Mouse (Mus musculus) cerebellum, postnatal 4 days (tissue): Measurements from ENCODE around the gene Ube3a.
A peak's percentile ranks its signal among the peaks of the same experiment; 100 is the strongest.

Experiments used
- DNase-seq, 2 experiments: peaks; one replicate each; pipeline ENCODE4 v3.0.0; 2022; ENCODE audit warnings: low spot score in 2 of 2, mixed read lengths in 1 of 2

Ube3a gene

DNA sequence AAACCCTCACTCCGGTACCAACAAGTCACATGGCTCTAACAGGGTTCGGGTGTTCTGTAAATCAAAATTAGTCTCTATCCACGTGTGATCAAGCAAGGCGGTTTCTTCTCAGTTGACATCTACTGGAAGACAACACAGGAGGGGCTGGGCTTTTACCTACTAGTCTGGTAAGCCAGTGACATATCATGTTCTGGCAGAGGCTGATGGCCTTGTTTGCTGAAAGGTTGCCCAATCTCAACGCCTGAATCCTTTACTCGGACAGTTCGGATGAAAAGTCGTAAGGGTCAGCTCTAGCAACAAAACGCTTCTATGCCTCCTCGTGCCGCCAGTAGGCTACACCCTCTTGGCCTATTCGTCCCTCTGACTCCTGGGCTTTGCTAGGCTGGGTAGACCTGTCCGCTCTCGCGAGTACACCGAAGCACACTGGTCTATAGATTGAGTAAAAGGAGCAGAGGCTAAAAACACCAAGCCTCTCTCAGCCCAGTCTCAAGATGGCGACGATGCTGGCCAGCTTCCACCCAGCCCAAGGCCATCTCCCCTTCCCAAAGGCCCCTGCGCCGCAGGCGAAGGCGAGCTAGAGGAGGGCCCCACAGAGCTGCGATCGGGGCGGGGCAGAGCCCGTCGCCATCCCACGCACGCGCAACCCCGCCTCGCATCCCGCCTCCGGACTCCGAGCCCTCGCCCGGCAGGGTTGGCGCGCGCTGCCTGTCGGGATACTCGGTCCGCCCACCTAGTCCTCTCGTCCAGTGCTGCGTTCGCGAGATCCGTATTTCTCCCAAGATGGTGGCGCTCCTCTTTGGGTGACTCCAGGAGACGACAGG is at the start of gene Ube3a:
Gene Ube3a (plus strand): TSS at position 706 of the 821 bp plus-strand sequence.
- DNase-seq: peak; percentile 96 to 97

DNA sequence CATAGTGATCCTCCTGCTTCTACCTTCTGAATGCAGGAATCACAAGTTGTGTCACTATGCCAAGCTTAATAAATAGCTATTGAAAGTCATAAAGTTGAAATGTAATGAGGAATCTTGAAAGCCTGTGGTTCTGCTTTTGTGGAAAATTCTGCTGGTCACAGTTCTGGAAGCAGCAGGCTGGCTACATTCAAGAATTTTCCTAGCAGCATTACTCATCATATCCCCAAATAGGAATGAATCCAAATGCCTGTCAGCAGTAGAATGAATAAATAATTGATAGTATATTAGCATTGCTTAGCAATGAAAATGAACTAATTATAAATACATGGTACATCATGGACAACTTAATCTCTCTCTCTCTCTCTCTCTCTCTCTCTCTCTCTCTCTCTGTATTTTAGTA is 35.7 kb upstream of the Ube3a start:
- no peak for DNase-seq

DNA sequence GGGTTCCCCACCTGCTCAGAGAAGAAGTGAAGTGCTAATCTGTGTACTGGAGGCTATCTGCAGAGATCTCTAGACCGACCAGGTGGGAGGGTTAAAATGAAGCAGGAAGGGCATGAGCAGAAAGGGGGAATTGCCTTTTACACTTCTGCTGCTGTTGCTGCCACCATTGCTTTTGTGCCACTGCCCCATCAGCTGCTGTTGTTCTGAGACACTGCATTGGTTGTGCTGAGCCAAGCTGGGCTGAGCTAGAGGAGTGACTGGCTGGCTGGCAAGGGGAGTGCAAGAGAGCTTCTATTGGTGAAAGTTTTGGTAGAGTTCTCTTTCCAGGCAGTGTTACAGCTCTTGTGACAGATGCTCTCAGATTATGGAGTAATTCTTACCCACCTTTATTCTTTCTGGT is 13.6 kb upstream of the Ube3a start:
- DNase-seq: no peak

DNA sequence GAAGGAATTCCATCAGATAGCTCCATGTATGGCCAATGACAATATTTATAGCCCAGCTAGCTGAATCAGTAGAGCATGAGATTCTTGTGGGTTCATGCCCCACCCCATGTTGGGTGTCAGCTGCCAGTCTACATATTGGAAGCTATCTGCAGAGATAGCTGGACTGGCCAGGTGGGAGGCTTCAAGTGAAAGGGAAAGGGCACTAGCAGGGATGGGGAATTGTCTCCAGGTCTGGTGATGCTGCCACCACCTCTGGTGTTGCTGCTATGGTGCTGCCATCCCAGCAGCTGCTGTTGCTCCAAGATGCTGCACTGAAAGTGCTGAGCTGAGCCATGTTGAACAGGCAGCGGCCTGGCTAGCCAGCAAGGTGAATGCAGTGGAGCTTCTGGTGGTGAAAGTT is 7.3 kb upstream of the Ube3a start:
- no peak for DNase-seq

DNA sequence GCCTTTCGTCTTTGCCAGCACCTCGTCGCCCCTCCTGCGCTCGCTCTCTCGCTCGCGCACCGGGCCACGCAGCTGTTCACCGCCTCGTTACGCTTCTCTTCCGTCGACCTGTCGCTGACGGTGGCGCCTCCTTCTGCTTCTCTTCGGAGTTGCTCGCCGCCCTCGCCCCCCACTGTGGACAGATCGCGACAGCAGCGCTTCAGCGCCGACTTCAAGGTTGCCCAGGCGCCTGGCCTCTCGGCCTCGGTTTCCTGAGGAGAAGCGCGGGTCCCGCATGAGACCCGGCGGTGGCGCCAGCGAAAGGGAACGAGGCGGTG is 274 bp downstream of the Ube3a start:
- peak in 1 of 2 experiments; percentile 86 for DNase-seq

GRCm38 (mm10) chr7:59229183-59229911 is 797 bp downstream of the Ube3a start:
- DNase-seq: peak; percentile 32 to 60

GRCm38 (mm10) chr7:59230304-59230703 is 1.8 kb downstream of the Ube3a start:
- no peak for DNase-seq

GRCm38 (mm10) chr7:59230768-59231167 is 2.2 kb downstream of the Ube3a start:
- DNase-seq: no peak

GRCm38 (mm10) chr7:59231960-59232359 is 3.4 kb downstream of the Ube3a start:
- no peak for DNase-seq

DNA sequence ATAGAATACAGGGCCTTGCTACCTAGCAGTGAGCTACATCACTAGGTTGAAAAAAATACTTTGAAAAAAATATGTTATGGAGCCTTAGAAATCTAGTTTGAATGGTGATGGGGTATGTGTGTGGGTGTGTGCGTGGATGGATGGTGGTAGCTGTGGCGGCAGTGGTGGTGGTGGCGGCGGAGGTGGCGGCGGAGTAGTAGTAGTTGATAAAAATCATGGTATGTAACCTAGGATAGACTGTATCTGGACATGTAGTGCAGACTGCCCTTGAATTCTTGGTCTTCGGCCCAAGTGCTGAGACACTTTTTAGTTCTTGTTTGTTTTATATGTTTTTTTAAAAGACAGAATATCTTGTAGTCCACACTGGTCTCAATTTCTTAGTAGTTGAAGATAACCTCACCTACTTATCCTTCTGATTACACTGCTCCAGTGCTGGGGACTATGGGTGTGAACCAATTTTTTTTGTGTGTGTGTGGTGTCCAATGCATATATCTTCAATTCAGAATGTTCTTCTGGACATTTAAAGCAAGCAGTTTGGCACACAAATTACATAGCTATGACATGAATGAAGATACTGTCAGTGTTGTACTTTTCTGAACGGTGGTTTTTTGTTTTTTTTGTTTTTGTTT is 6.3 kb downstream of the Ube3a start:
- no peak for DNase-seq

- no peak for DNase-seq
These were observed 14.7 kb downstream of the Ube3a start for GRCm38 (mm10) chr7:59243257-59243656.

- no peak for DNase-seq
These were observed 17.0 kb downstream of the Ube3a start for GRCm38 (mm10) chr7:59245541-59245940.

DNA sequence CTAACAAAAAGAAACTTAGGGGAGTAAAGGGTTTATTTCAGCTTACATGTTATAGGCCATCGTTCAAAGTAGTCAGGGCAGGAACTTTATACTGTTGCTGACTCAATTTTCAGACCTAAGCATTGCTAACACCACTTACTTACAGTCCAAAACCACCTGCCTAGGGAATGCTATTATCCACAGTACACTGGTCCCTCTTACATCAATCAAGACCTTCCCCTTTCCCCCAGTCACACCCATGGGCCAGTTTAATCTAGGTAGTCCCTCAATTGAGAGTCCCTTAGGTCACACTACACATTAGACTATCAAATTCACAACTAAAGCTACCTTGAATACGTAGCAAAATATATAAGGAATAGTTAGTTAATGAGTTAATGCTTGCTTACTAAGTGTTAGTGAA is 24.8 kb downstream of the Ube3a start:
- no peak for DNase-seq

DNA sequence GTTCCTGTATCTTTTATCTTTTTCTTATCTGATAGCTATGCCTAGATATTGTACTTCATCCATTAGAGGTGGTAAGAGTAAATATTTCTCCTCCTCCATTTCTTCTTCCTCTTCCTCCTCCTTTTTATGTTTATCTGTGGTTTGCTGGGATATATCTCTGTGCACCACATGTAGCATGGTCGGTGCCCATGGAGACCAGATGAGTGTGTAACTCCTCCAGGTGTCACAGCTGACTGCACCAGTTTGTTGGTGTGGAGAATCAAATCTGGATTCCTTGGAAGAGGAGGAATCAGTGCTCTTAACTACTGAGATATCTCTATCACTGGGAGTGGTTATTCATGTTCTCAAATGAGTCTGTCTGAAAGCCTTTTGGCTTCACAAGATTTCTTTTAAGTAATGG is 37.0 kb downstream of the Ube3a start:
- no peak for DNase-seq

GRCm38 (mm10) chr7:59271775-59272174 is 43.2 kb downstream of the Ube3a start:
- DNase-seq: no peak

DNA sequence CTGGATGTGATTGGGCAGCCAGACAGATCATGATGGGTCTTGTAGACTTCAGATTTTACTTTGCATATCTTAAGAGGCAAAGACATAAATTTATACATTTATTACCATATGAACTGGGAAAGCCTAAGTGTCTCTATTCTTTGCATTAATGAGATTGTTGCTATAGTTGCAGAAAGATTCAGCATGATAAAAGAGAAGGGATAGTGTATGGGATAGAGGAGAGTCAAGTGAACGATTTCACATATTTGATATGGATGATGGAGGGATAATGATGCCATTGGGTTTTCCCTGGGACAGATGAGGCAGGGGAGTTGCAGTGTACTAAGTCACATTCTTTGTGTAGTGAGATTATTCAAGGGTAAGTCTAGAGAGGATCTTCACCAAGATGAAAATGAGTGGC is 84.0 kb downstream of the Ube3a start:
- no peak for DNase-seq

GRCm38 (mm10) chr7:59322759-59323158 is 94.2 kb downstream of the Ube3a start:
- DNase-seq: no peak
